Mouse (Mus musculus) G1E (cell line): ENCODE measurements around the gene Paxx. TPM values are rescaled to one million over a fixed set of nuclear protein-coding genes. Genes with fewer than 3 reads are reported as not detected.

Experiments used
- ATAC-seq: 2 replicates; pipeline ENCODE4 v1.8.0; 2016; ENCODE audit warnings: mild to moderate bottlenecking; ENCODE audit not compliant: insufficient number of reproducible peaks, poor library complexity, low FRiP score, severe bottlenecking; ENCODE audit errors: extremely low read depth
- DNase-seq: peaks from one replicate; pipeline ENCODE4 v3.0.0; 2012; ENCODE audit warnings: low spot score
- H3K27me3 ChIP-seq: 2 replicates; pipeline ENCODE4 v1.6.1; 2012; ENCODE audit warnings: mild to moderate bottlenecking, low read length, inconsistent platforms; ENCODE audit not compliant: insufficient read depth
- H3K36me3 ChIP-seq: replicated peaks from 2 replicates; pipeline ENCODE3; 2012; ENCODE audit warnings: mild to moderate bottlenecking, inconsistent platforms
- H3K4me1 ChIP-seq: 2 replicates; pipeline ENCODE4 v1.6.1; 2012; ENCODE audit warnings: low read depth, low read length, inconsistent platforms, mixed read lengths; ENCODE audit not compliant: insufficient read depth
- H3K4me3 ChIP-seq: 2 replicates; pipeline ENCODE4 v1.5.1; 2012; ENCODE audit warnings: low read depth, mild to moderate bottlenecking, inconsistent platforms, low read length, moderate library complexity, mixed read lengths
- H3K9me3 ChIP-seq: replicated peaks from 2 replicates; pipeline ENCODE4 v1.6.1; 2012; ENCODE audit warnings: inconsistent platforms
- CTCF ChIP-seq: IDR thresholded peaks from 2 replicates; pipeline ENCODE4 v1.5.1; 2012; ENCODE audit warnings: low read depth, low read length, inconsistent platforms, mixed read lengths
- GATA1 ChIP-seq: IDR thresholded peaks from 2 replicates; pipeline ENCODE4 v1.6.1; 2012; ENCODE audit warnings: borderline replicate concordance, low read length, inconsistent platforms, mixed read lengths
- GATA2 ChIP-seq: IDR thresholded peaks from 2 replicates; pipeline ENCODE4 v1.6.1; 2012; ENCODE audit warnings: low read depth, low read length, inconsistent platforms, borderline replicate concordance
- POLR2AphosphoS5 ChIP-seq: IDR thresholded peaks from 2 replicates; pipeline ENCODE4 v1.6.1; 2012; ENCODE audit warnings: low read depth, low read length, inconsistent platforms; ENCODE audit not compliant: insufficient replicate concordance
- TAL1 ChIP-seq: conservative IDR thresholded peaks from 2 replicates; pipeline ENCODE4 v1.6.1; 2012; ENCODE audit warnings: low read depth, low read length, inconsistent platforms, mixed read lengths
- polyA plus RNA-seq: library from polyadenylated mRNA; stranded (reverse); fragments of >175 nt; gene quantifications from 2 replicates; pipeline ENCODE4 v1.2.3, GENCODE M21; 2012
- total RNA-seq, 2 experiments: library from RNA; stranded (forward) in 1 of 2; stranded (reverse) in 1 of 2; fragments of 200-1000 nt in 1 of 2; fragments of >200 nt in 1 of 2; fragmentation: Nextera tagmentation in 1 of 2; gene quantifications; 2 replicates each; pipeline ENCODE4 v1.2.3; 2014 to 2017

Paxx gene
- total and polyA plus RNA-seq, 3 experiments: 14.2 to 43.4 (median 16.3) TPM

DNA sequence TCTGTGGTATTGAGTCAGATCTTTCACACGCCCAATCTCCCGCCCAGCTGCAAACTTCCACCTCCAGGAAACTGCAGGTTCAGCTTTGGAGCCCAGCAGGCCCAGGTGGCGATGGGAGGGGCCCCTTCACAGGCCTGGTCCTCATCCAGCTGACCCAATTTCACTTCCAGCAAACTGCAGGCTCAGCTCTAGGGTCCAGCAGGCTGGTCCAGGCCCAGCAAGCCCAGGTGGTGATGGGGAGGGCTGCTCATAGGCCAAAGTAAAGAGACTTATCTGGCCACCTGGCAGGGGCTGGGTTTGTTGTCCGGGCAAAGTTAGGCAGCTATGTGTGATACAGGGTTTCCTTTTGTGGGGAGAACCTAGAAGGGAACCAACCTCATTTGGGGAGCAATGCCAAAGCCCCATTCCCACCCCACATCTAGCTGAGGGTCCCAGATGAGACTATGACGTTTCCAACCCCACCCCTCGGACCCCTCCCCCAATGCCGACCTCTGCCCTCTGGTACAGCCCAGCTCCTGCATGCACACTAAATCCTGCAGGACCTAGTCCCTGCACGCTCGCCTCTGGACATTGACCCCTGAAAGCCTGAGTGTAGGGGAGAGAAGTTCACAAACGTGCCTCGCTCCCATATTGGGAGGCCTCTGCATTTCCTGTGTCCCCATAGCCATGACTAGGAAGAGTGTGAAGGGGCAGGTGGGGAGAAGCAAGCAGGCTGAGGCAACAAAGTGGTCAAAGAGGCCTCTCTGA lies 24.2 kb upstream of the Paxx start:
- Histone ChIP-seq H3K9me3 (no peaks in the 10 kb centered on the region), H3K4me3 (no peak overlapping the region), H3K4me1 (no peaks in the 10 kb centered on the region; the same call in none of the 2 replicates), H3K36me3 (no peaks in the 10 kb centered on the region), H3K27me3 (peaks cover 53% of the 10 kb centered on the region)
- TF ChIP-seq POLR2AphosphoS5: no peak
- no peak for TF ChIP-seq CTCF
- no peak for TF ChIP-seq TAL1
- TF ChIP-seq GATA2: no peak
- TF ChIP-seq GATA1: no peak
- no peak for DNase-seq
- ATAC-seq: no peak

DNA sequence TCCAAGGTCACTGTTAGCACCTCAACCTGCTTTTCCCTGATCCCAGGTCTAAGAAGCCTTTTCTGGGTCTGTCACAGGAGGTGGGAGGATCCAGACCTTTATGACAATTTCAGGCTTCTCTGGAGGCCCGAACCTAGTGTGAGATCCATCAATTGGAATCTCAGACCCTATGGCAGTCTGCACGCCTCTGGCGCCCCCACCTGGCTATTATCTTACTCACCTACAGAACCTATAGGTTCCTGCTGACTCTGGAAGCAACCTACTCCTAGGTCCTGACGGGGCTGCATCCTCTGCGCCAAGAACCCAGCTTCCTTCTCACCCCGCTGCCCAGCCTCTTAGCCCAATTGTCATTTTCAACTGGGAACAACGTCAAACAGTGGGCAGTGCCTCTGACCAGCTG lies 22.1 kb upstream of the Paxx start:
- TF ChIP-seq POLR2AphosphoS5: no peak
- 0 out of 2 replicates have a peak, but pooled peaks have one; percentile 1 for TF ChIP-seq CTCF
- no peaks in the 10 kb centered on the region; the same call in none of the 2 replicates for H3K4me1 ChIP-seq
- DNase-seq (peak; percentile 50), ATAC-seq (no peak)
- peaks cover 46% of the 10 kb centered on the region for H3K27me3 ChIP-seq
- H3K4me3 ChIP-seq: no peak overlapping the region
- H3K36me3 ChIP-seq: no peaks in the 10 kb centered on the region
- no peaks in the 10 kb centered on the region for H3K9me3 ChIP-seq

DNA sequence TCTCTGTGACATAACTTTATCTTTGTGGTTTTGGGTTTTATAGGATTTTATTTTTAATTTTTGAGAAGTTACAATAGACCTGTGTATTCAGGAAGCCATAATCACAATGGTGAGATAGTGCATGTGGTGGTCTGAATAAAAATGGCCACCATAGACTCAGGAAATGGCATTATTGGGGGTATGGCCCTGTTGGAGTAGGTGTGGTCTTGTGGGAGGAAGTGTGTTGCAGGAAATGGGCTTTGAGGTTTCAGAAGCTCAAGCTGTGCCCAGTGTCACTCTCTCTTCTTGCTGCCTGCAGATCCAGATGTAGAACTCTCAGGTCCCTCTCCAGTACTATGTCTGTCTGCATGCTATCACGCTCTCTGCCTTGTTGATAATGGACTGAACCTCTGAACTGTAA lies 19.6 kb upstream of the Paxx start:
- DNase-seq (no peak), ATAC-seq (no peak)
- TF ChIP-seq POLR2AphosphoS5 (no peak), TAL1 (no peak), GATA1 (no peak)
- H3K36me3 ChIP-seq: no peaks in the 10 kb centered on the region
- no peaks in the 10 kb centered on the region for H3K9me3 ChIP-seq
- H3K27me3 ChIP-seq: peaks cover 48% of the 10 kb centered on the region
- H3K4me3 ChIP-seq: no peak overlapping the region
- H3K4me1 ChIP-seq: no peaks in the 10 kb centered on the region; the same call in none of the 2 replicates

DNA sequence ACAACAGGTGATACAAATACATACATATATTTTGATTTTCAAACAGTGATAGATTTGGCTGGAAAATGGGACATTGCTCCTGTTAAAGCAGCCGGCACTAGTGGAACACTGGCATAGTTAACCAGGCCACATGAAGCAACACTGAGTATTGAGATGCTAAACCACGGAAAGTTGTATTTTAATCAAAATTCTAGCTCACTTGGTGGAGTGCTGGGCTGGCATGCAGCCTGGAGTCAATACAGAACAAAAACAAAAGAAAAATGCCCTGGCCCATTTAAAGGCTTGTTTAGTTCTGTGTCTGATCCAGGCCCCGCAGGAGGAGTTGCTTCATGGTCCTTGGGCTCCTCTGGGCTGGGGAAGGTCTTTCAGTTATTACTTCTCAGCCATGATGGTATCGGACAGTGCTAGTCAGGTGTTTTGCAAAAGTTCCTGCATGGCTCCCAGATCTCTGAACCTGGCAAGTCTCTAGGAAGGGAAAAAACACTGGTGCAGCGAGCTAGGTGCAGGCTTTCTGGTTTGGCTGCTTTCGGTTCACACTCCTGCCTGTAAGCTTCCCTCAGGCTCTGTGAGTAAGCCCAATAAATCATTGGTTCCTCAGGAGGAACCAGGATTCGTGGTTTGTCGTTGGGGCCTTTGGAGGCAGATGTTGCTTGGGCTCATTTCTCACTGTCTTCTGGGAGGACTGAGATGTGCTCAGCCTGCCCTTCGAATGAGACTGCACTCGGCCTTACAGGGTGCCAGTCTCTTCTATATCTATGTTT lies 18.8 kb upstream of the Paxx start:
- H3K4me1 ChIP-seq: no peaks in the 10 kb centered on the region; the same call in none of the 2 replicates
- no peak for ATAC-seq
- no peaks in the 10 kb centered on the region for H3K9me3 ChIP-seq
- H3K36me3 ChIP-seq: no peaks in the 10 kb centered on the region
- TF ChIP-seq GATA2 (no peak), CTCF (no peak), POLR2AphosphoS5 (no peak), TAL1 (no peak), GATA1 (no peak)
- no peak overlapping the region for H3K4me3 ChIP-seq
- no peak for DNase-seq
- peaks cover 48% of the 10 kb centered on the region for H3K27me3 ChIP-seq

DNA sequence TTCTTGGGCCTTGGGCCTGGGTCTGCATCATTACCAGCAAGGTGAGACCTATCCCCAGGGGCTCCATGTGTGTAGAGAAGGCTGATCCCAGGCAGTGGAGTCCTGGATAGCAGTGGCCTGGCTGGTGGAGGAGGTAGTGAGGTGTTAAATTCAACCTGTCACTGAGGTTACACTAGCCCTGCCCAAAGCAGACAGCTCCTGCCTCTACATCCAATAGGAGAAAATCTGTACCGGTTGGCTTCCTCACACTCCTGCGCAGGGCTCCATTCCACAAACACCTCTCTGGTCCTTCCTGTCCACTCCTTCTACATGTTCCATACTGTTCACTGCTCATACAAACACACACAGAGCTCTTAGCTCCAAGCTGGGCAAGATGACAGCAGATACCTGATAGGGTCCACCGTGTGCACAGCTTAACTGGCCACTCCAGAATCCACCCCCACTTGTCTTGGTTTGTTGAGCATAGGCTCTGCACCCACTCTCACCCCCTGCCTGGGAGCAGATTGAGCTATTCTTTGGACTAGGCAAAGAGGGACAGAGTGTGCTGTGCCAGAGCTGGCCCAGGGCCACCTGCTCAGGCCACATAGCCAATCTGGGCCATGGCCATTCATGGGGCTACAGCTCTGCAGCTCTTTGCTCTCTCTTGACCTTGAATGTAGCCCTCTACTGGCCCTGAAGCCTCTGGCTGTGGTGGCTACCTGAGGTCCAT lies 17.2 kb upstream of the Paxx start:
- H3K9me3 ChIP-seq: no peaks in the 10 kb centered on the region
- no peaks in the 10 kb centered on the region for H3K36me3 ChIP-seq
- ATAC-seq: no peak
- peaks cover 48% of the 10 kb centered on the region for H3K27me3 ChIP-seq
- no peak for DNase-seq
- H3K4me1 ChIP-seq: no peaks in the 10 kb centered on the region; the same call in none of the 2 replicates
- H3K4me3 ChIP-seq: no peak overlapping the region
- no peak for TF ChIP-seq GATA2
- TF ChIP-seq CTCF: no peak

DNA sequence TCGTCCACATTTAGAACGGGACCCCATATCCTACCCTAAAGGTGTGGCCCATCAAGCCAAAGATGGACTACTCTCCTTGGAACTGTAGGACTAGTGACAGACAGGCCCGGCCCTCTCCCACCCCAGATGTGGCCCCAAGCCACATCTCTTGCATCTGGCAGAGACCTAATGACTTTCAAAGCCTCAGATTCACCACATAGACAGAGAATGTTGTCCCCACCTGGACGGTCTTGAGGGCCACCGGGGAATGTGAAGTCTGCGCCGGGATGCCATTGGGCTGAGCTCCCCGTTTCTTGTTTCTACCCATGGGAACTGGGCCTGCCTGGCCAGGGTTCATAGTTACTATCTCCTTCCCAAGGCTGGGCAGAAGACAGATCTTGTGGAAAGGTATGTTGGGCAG lies 16.6 kb upstream of the Paxx start:
- TF ChIP-seq POLR2AphosphoS5: no peak
- H3K4me1 ChIP-seq: no peaks in the 10 kb centered on the region; the same call in 1 of the 2 replicates
- no peak for ATAC-seq
- H3K27me3 ChIP-seq: peaks cover 52% of the 10 kb centered on the region
- no peak for DNase-seq
- H3K4me3 ChIP-seq: no peak overlapping the region
- H3K9me3 ChIP-seq: no peaks in the 10 kb centered on the region
- H3K36me3 ChIP-seq: no peaks in the 10 kb centered on the region
